Mouse (Mus musculus): ENCODE results near the gene Elavl3. TPM values are rescaled to one million over a fixed set of nuclear protein-coding genes. Genes with fewer than 3 reads are reported as not detected.
A peak's percentile ranks its signal among the peaks of the same experiment; 100 is the strongest.

Gene Elavl3
- polyA plus RNA-seq, 1 experiment from 2014 or later: 86.9 TPM

DNA sequence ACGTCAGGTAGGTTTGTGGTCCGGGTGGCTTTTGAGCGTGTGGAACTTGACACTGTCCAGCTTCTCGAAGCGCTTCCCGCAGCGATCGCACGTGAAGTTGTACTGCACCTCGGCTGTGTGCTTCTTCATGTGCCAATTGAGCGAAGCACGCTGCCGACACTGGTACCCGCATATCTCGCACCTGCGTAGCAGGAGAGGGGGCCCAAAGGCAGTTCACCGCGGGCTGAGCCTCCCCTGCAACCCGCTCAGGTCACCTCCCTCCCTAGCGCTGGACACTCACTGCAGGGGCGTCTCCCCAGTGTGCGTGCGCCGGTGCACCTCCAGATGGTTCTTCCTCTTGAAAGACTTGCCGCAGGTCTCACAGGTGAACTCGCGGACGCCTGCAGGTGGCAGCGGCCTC is 3.9 kb upstream of the Elavl3 start:
- no peak overlapping the region for H3K9ac ChIP-seq
- H3K36me3 ChIP-seq: peaks cover 40% of the 10 kb centered on the region
- peaks cover 13% of the 10 kb centered on the region for H3K4me1 ChIP-seq (replicated peaks)
- no peak overlapping the region for H3K4me3 ChIP-seq
- H3K4me2 ChIP-seq: no peak overlapping the region
- peaks cover 18% of the 10 kb centered on the region; the same call in 1 of the 2 replicates for H3K27me3 ChIP-seq
- WGBS: 43% methylated on average over 29 of the region's 29 CpGs
- no peak for ATAC-seq (ENCODE audit: low read depth)
- H3K9me3 ChIP-seq: no peaks in the 10 kb centered on the region
- H3K27ac ChIP-seq (replicated peaks): no peak overlapping the region

DNA sequence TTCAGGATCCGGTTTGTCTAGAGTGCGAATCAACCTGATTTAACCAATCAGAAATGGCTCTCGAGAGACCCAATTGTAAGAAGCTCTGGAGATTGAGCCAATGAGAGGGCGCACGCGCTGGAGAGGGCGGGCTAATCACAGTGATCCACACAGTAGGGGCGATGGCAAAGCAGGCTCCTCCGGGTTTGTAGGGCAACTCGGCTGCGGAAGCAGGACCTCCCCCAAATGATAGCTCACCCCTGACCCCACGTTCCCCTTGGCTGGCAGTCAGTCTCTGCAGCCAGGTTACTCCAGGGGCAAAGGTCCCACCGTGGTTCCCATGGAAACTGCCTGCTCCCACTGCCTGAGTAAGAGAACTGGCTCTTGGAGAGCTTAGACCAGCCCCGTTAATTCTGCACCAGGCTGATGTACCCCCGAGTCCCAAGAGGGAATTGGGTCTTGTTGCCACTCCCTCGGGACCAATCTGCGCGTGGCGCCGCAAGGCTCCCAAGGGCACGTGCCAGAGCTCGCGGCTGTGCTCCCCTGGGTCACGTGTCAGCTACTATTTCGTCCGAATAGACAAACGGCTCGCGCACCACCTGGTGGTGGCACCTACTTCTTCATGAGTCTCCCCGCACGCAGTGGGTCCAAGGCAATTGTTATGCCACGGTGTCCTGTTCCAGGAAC is 2.7 kb upstream of the Elavl3 start:
- WGBS: 1% methylated on average over 32 of the region's 32 CpGs
- no peak overlapping the region for H3K9ac ChIP-seq

DNA sequence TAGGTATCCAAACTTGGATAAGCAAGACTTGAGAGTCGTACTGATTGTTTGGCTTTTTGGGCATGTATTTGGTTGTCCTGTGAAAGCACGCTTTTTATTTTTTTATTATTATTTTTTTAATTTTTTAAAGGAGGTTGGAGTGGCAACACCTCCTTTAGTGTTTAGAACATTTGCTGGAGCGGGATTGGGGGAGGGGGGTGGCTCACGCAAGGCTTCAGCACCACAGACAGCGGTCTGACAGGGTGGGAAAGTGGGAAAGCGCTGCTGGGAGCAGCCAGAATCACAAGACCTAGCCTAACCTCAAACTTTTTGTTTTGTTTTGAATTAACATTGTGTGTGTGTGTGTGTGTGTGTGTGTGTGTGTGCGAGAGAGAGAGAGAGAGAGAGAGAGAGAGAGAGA is 1.8 kb upstream of the Elavl3 start:
- H3K4me1 ChIP-seq (replicated peaks): peaks cover 33% of the 10 kb centered on the region
- no peaks in the 10 kb centered on the region for H3K9me3 ChIP-seq
- no peak overlapping the region for H3K4me3 ChIP-seq
- 42% methylated on average over 6 of the region's 7 CpGs for WGBS
- H3K9ac ChIP-seq: no peak overlapping the region
- H3K27me3 ChIP-seq: peaks cover 18% of the 10 kb centered on the region; the same call in 1 of the 2 replicates
- H3K4me2 ChIP-seq: no peak overlapping the region
- ATAC-seq (ENCODE audit: low read depth): no peak
- H3K36me3 ChIP-seq: peaks cover 27% of the 10 kb centered on the region
- H3K27ac ChIP-seq (replicated peaks): no peak overlapping the region

More for the DNA sequence above, 2.7 kb upstream of the Elavl3 start:
- Histone ChIP-seq H3K4me2 (peak overlapping the region; percentile 52), H3K27ac (replicated peaks) (no peak overlapping the region; the same call in 1 of the 2 replicates), H3K27me3 (peaks cover 18% of the 10 kb centered on the region; the same call in 1 of the 2 replicates), H3K36me3 (peaks cover 30% of the 10 kb centered on the region), H3K4me1 (replicated peaks) (peaks cover 24% of the 10 kb centered on the region), H3K4me3 (peak overlapping the region; percentile 21), H3K9me3 (no peaks in the 10 kb centered on the region)
- ATAC-seq (ENCODE audit: low read depth): peak; percentile 21

DNA sequence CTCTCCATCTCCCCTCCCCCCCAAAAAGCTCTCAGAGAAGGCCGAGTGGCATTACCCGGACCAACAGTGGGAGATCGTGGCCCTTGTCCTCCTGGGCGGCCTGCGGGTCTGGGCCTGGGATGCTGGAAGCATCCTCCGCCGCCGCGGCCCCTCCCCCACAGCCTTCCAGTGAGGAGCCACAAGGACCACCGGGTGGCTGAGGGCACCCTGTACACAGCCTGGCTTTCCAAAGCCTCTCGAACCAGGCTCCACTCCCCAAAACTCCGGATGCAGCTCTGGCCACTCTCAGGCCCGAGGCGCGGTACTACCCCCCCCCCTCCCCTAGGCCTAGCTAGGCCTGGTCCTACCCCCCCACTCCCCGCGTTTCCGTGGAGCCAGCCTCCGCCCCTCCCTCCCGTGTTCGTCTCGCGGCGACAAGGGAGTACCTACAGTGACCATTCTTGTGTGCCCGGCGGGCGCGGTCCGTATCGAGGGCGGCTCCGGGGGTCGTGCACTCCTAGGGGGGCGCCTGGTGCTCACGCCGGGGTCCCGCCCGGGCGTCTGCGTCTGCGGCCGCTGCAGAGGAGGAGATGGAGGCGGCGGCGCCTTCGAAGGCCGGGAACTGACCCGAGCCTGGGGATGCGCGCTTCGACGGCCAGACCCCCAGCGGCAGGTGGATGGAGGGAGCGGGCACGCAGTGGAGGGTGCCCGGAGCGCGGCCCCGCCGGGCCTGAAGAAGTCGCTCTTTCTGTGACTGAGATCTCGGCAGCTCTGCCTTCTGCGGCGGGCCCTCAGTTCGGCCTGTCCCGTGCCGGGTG is 464 bp downstream of the Elavl3 start:
- Histone ChIP-seq H3K27ac (replicated peaks) (peak overlapping the region; percentile 95), H3K36me3 (peaks cover 6% of the 10 kb centered on the region; the same call in 1 of the 2 replicates), H3K4me3 (peak overlapping the region; percentile 98), H3K27me3 (peaks cover 18% of the 10 kb centered on the region; the same call in 1 of the 2 replicates), H3K4me2 (peak overlapping the region; percentile 87), H3K4me1 (replicated peaks) (peaks cover 56% of the 10 kb centered on the region), H3K9me3 (no peaks in the 10 kb centered on the region), H3K9ac (peak overlapping the region; percentile 99)
- 2% methylated on average over 64 of the region's 67 CpGs for WGBS
- peak; percentile 29 for ATAC-seq (ENCODE audit: low read depth)

DNA sequence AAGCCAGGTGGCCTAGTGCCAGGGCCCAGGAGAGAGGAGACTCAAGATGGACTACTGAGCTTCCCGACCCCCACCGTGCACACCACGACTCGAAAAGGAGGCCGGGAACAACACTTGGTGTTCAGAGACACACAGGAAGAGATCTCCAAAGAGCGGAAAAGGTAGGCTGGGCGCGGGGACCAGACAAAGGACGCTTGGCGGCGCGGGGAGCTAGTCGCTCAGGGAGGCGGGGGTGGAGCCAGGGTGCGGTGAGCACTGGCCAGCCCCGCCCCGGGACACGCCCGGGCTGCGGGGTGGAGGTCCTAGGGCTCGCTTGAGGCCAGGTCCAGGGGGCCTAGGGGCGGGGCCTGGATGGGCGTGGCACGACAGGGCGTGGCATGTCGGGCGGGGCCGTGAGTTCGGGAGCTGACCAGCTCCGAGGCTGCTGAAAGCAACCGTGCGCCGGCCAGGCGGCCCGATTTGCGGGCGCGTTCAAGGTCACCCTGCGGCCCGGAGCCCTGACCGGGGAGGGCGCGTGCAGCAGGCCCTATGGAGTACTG is 1.4 kb downstream of the Elavl3 start:
- WGBS: under 1% methylated on average over 43 of the region's 43 CpGs

DNA sequence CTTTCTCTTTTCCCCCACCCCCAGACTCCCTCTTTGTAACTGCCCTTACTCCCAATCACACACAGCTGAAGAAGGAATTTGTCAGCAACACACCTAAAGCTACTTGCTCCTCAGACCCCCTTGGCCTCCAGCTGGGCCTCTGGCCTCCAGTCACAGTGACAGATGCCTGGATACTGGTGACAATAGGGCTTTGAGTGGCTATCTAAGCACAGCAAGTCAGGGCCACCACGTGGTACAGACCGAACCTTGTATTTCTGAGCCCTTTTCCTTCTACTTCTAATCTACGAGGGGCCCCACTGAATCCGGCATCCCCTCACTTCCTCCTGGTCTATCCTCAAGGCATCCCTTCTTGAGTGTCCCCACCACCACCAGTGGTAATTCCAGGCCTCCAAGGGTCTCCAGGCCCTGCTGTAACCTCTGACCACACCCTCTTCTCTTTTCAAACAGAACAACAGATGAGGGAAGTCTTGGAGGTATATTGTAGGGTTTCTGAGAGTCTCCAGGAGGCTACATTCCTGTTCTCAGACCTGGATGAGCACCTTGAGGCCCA is 2.0 kb downstream of the Elavl3 start:
- Histone ChIP-seq H3K4me3 (peak overlapping the region; percentile 98), H3K27me3 (peaks cover 10% of the 10 kb centered on the region; the same call in 1 of the 2 replicates), H3K9me3 (no peaks in the 10 kb centered on the region), H3K27ac (replicated peaks) (peak overlapping the region; percentile 95), H3K4me1 (replicated peaks) (peaks cover 58% of the 10 kb centered on the region), H3K4me2 (peak overlapping the region; percentile 87), H3K36me3 (0 out of 2 replicates have a peak, but pooled peaks cover 5% of the 10 kb centered on the region), H3K9ac (peak overlapping the region; percentile 99)
- 21% methylated on average over 4 of the region's 4 CpGs for WGBS
- ATAC-seq (ENCODE audit: low read depth): no peak

More for the DNA sequence above, 1.4 kb downstream of the Elavl3 start:
- H3K27me3 ChIP-seq: peaks cover 12% of the 10 kb centered on the region; the same call in 1 of the 2 replicates
- H3K4me3 ChIP-seq: peak overlapping the region; percentile 98
- H3K9ac ChIP-seq: peak overlapping the region; percentile 99
- H3K9me3 ChIP-seq: no peaks in the 10 kb centered on the region
- H3K27ac ChIP-seq (replicated peaks): peak overlapping the region; percentile 95
- ATAC-seq (ENCODE audit: low read depth): peak; percentile 46
- peaks cover 57% of the 10 kb centered on the region for H3K4me1 ChIP-seq (replicated peaks)
- 0 out of 2 replicates have a peak, but pooled peaks cover 5% of the 10 kb centered on the region for H3K36me3 ChIP-seq
- peak overlapping the region; percentile 87 for H3K4me2 ChIP-seq

DNA sequence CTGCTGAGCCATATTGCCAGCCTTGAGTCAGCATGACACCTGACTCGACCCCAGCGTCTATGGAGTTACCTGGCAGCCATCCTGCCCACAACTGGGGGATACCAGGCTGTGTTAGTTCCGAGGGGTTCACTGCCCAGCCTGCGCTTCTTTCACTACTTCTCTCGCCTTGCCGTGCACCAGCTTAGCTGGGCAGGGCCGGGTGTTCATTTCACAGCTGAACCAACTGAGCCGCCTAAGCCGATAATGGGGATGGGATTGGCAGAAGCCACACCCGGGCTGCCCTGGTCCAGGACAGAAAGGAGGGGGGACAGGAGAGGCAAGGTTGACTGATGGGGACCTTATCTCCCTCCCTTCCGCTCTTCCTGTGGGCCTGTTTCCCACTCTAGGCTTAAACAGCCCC is 2.5 kb downstream of the Elavl3 start:
- Histone ChIP-seq H3K4me1 (replicated peaks) (peaks cover 58% of the 10 kb centered on the region), H3K4me2 (peak overlapping the region; percentile 87), H3K9me3 (no peaks in the 10 kb centered on the region), H3K27me3 (peaks cover 10% of the 10 kb centered on the region; the same call in 1 of the 2 replicates), H3K36me3 (0 out of 2 replicates have a peak, but pooled peaks cover 5% of the 10 kb centered on the region), H3K4me3 (peak overlapping the region; percentile 98), H3K27ac (replicated peaks) (peak overlapping the region; percentile 95), H3K9ac (peak overlapping the region; percentile 99)
- 68% methylated on average over 11 of the region's 11 CpGs for WGBS
- no peak for ATAC-seq (ENCODE audit: low read depth)

DNA sequence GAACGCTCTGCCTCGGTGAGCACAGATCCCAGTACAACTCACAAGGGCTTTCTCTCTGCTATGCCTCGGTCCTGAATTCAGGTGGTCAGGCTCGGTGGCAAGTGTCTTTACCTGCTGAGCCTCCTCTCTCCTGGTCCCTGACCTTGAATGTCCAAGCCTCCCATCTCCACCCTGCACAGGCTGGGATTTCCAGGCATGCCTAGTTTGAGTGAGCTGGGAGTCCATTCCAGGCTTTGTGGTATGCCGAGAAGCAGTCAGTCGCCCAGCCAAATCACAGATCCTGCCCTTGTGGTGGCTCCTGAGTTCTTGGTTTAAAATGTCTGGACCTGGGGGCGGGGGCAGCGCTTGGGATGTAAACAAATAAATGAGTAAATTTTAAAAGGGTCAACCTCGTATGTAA is 4.5 kb downstream of the Elavl3 start:
- Histone ChIP-seq H3K27ac (replicated peaks) (0 out of 2 replicates have a peak overlapping the region, but pooled peaks have one; percentile 13), H3K27me3 (no peaks in the 10 kb centered on the region), H3K4me2 (peak overlapping the region; percentile 87), H3K9me3 (no peaks in the 10 kb centered on the region), H3K36me3 (0 out of 2 replicates have a peak, but pooled peaks cover 5% of the 10 kb centered on the region), H3K4me1 (replicated peaks) (peaks cover 62% of the 10 kb centered on the region), H3K4me3 (no peak overlapping the region), H3K9ac (peak overlapping the region; percentile 99)
- ATAC-seq (ENCODE audit: low read depth): no peak
- WGBS: 58% methylated on average over 9 of the region's 9 CpGs

DNA sequence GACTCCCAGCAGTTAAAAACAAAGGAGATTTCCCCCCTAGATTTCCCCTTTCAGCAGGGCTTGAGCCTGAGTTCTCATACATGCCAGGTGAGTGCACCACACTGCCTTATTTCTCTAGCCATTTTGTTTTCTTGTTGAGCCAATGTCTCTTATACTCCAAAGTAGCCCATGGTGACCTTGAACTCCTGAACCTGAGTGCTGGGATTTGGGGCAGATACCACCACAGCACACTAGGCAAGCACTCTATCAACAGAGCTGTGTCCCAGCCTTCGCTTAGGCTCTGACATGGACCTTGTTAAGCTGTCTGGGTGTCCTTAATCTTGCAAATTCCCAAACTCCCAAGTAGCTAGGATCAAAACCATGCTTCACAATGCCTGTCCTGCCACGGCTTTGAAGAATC is 10.0 kb downstream of the Elavl3 start:
- H3K27ac ChIP-seq (replicated peaks): no peak overlapping the region
- H3K4me3 ChIP-seq: no peak overlapping the region
- 59% methylated on average over 2 of the region's 2 CpGs for WGBS
- H3K27me3 ChIP-seq: no peaks in the 10 kb centered on the region
- H3K4me1 ChIP-seq (replicated peaks): peaks cover 27% of the 10 kb centered on the region
- peaks cover 6% of the 10 kb centered on the region; the same call in 1 of the 2 replicates for H3K36me3 ChIP-seq
- H3K9me3 ChIP-seq: no peaks in the 10 kb centered on the region
- no peak for ATAC-seq (ENCODE audit: low read depth)
- no peak overlapping the region for H3K9ac ChIP-seq
- H3K4me2 ChIP-seq: no peak overlapping the region

DNA sequence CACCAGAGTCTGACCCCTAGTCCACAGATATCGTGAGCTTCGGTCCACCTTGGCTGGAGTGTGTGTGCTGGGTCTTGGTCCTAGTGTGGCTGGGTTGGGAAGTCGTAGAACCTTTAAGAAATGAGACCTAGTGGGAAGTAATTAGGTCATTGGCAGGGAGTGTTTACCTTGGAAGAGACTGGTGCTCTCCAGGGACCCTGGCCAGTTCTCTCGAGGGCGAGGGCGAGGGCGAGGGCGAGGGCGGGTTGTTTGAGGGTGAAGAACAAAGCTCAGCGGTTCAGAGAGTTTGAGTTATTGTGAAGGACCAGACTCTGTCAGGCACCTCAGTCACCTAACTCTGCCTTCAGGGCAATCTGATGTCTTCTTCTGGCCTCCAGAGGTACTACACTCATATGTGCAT is 14.0 kb downstream of the Elavl3 start:
- Histone ChIP-seq H3K27me3 (no peaks in the 10 kb centered on the region), H3K9me3 (no peaks in the 10 kb centered on the region), H3K4me3 (no peak overlapping the region), H3K9ac (no peak overlapping the region), H3K4me1 (replicated peaks) (peaks cover 41% of the 10 kb centered on the region), H3K4me2 (no peak overlapping the region), H3K27ac (replicated peaks) (no peak overlapping the region), H3K36me3 (peaks cover 45% of the 10 kb centered on the region)
- 79% methylated on average over 10 of the region's 10 CpGs for WGBS
- ATAC-seq (ENCODE audit: low read depth): no peak

DNA sequence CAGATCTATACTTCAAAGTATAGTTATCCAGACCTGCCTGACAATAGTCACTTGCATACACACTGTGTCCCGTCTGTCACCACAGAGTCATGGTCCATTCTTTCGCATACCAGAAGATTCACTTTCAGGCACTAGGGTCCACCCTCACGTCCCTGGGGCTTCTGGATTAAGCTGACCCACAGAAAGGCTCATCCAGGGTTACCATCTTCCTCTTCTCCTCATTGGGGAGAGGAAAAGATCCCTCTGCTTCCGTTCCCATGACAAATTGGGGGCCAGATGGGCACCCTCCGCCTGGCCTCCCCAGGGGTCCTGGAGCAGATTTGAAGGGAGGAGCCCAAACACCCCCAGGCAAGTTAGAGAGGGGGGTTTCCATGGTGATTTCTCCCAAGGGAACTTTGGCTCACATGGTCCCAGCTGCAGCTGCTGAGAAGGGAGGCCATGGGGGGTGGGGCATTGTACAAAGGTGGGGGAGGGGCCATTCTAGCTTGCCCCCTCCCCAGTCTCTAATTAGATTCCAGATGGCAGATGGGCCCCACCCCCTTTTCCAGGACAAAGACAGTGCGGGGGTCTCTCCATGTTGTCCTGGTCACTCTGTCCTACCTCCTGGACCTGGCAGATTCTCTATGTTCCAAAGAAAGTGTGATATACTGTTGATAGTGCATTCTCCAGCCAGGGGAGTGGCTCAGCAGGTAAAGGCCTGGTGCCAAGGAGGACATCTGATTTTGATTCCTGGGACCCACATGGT is 16.4 kb downstream of the Elavl3 start:
- 22% methylated on average over 6 of the region's 6 CpGs for WGBS
- H3K27me3 ChIP-seq: no peaks in the 10 kb centered on the region
- H3K4me3 ChIP-seq: no peak overlapping the region
- H3K9me3 ChIP-seq: no peaks in the 10 kb centered on the region
- no peak overlapping the region for H3K9ac ChIP-seq
- H3K27ac ChIP-seq (replicated peaks): peak overlapping the region; percentile 75
- ATAC-seq (ENCODE audit: low read depth): peak; percentile 59
- H3K36me3 ChIP-seq: peaks cover 66% of the 10 kb centered on the region
- H3K4me2 ChIP-seq: no peak overlapping the region
- peaks cover 29% of the 10 kb centered on the region for H3K4me1 ChIP-seq (replicated peaks)

Data from neural tube, embryonic 13.5 days (tissue).